Mouse (Mus musculus): ENCODE data around the gene Rnf43. TPM values are rescaled to one million over a fixed set of nuclear protein-coding genes. Genes with fewer than 3 reads are reported as not detected.

Gene Rnf43
- polyA plus RNA-seq, 1 experiment from 2014 or later, result 5.5 TPM

GRCm38 (mm10) chr11:87761806-87762701 lies 99.5 kb downstream of the Rnf43 start:
- H3K4me2 ChIP-seq (ENCODE audit: low read length), result no peak overlapping the region
- DNase-seq (ENCODE audit: low spot score), result no peak
- no peak overlapping the region for H3K4me3 ChIP-seq (replicated peaks; ENCODE audit: low read depth, low read length)
- H3K4me1 ChIP-seq (replicated peaks; ENCODE audit: insufficient read depth, low read length), result peaks cover 12% of the 10 kb centered on the region; the same call in 1 of the 2 replicates
- ATAC-seq (replicated peaks; ENCODE audit: low FRiP score, low read depth), result no peak
- H3K9ac ChIP-seq (ENCODE audit: low read depth, low read length), result no peak overlapping the region
- no peak overlapping the region for H3K27ac ChIP-seq
- H3K27me3 ChIP-seq (ENCODE audit: insufficient read depth, low read length), result peaks cover 47% of the 10 kb centered on the region
- no peaks in the 10 kb centered on the region for H3K36me3 ChIP-seq (ENCODE audit: insufficient read depth, low read length)
- 82% methylated on average over 14 of the region's 14 CpGs for WGBS
- TF ChIP-seq CTCF (IDR thresholded peaks at IDR 0.05; ENCODE audit: low read depth), result no peak
- no peaks in the 10 kb centered on the region for H3K9me3 ChIP-seq (replicated peaks; ENCODE audit: low read length)

GRCm38 (mm10) chr11:87762702-87763385 lies 100.3 kb downstream of the Rnf43 start:
- ATAC-seq (replicated peaks; ENCODE audit: low FRiP score, low read depth), result no peak
- 53% methylated on average over 12 of the region's 12 CpGs for WGBS
- no peak overlapping the region for H3K27ac ChIP-seq
- peaks cover 47% of the 10 kb centered on the region for H3K27me3 ChIP-seq (ENCODE audit: insufficient read depth, low read length)
- no peak for TF ChIP-seq CTCF (IDR thresholded peaks at IDR 0.05; ENCODE audit: low read depth)
- H3K4me1 ChIP-seq (replicated peaks; ENCODE audit: insufficient read depth, low read length), result peaks cover 12% of the 10 kb centered on the region; the same call in 1 of the 2 replicates
- no peak overlapping the region for H3K4me3 ChIP-seq (replicated peaks; ENCODE audit: low read depth, low read length)
- H3K9me3 ChIP-seq (replicated peaks; ENCODE audit: low read length), result no peaks in the 10 kb centered on the region
- H3K4me2 ChIP-seq (ENCODE audit: low read length), result 0 out of 2 replicates have a peak overlapping the region, but pooled peaks have one; percentile 67
- no peak overlapping the region for H3K9ac ChIP-seq (ENCODE audit: low read depth, low read length)
- H3K36me3 ChIP-seq (ENCODE audit: insufficient read depth, low read length), result no peaks in the 10 kb centered on the region
- DNase-seq (ENCODE audit: low spot score), result no peak

GRCm38 (mm10) chr11:87763511-87763987 lies 101.0 kb downstream of the Rnf43 start:
- Histone ChIP-seq H3K27ac (no peak overlapping the region), H3K4me3 (replicated peaks; ENCODE audit: low read depth, low read length) (peak overlapping the region; percentile 38), H3K9me3 (replicated peaks; ENCODE audit: low read length) (no peaks in the 10 kb centered on the region), H3K4me1 (replicated peaks; ENCODE audit: insufficient read depth, low read length) (peaks cover 12% of the 10 kb centered on the region; the same call in 1 of the 2 replicates), H3K4me2 (ENCODE audit: low read length) (peak overlapping the region; percentile 67), H3K27me3 (ENCODE audit: insufficient read depth, low read length) (peaks cover 47% of the 10 kb centered on the region), H3K36me3 (ENCODE audit: insufficient read depth, low read length) (no peaks in the 10 kb centered on the region), H3K9ac (ENCODE audit: low read depth, low read length) (peak overlapping the region; percentile 33; the same call in 1 of the 2 replicates)
- peak; percentile 64 for DNase-seq (ENCODE audit: low spot score)
- 2% methylated on average over 17 of the region's 17 CpGs for WGBS
- ATAC-seq (replicated peaks; ENCODE audit: low FRiP score, low read depth), result peak; percentile 37; the same call in 1 of the 2 replicates
- no peak for TF ChIP-seq CTCF (IDR thresholded peaks at IDR 0.05; ENCODE audit: low read depth)

- ATAC-seq (replicated peaks; ENCODE audit: low FRiP score, low read depth) (peak; percentile 47), DNase-seq (ENCODE audit: low spot score) (peak; percentile 29)
- under 1% methylated on average over 65 of the region's 65 CpGs for WGBS
- no peak overlapping the region for H3K27ac ChIP-seq
- H3K4me3 ChIP-seq (replicated peaks; ENCODE audit: low read depth, low read length), result peak overlapping the region; percentile 38
- peak overlapping the region; percentile 67 for H3K4me2 ChIP-seq (ENCODE audit: low read length)
- peaks cover 12% of the 10 kb centered on the region; the same call in 1 of the 2 replicates for H3K4me1 ChIP-seq (replicated peaks; ENCODE audit: insufficient read depth, low read length)
- TF ChIP-seq CTCF (IDR thresholded peaks at IDR 0.05; ENCODE audit: low read depth), result no peak
- no peaks in the 10 kb centered on the region for H3K9me3 ChIP-seq (replicated peaks; ENCODE audit: low read length)
- peaks cover 47% of the 10 kb centered on the region for H3K27me3 ChIP-seq (ENCODE audit: insufficient read depth, low read length)
- H3K9ac ChIP-seq (ENCODE audit: low read depth, low read length), result peak overlapping the region; percentile 33
- no peaks in the 10 kb centered on the region for H3K36me3 ChIP-seq (ENCODE audit: insufficient read depth, low read length)
These were observed 101.7 kb downstream of the Rnf43 start for GRCm38 (mm10) chr11:87763988-87764876.

GRCm38 (mm10) chr11:87768745-87769144 lies 106.2 kb downstream of the Rnf43 start:
- no peak overlapping the region for H3K4me3 ChIP-seq (replicated peaks; ENCODE audit: low read depth, low read length)
- no peaks in the 10 kb centered on the region for H3K9me3 ChIP-seq (replicated peaks; ENCODE audit: low read length)
- no peak overlapping the region for H3K9ac ChIP-seq (ENCODE audit: low read depth, low read length)
- TF ChIP-seq CTCF (IDR thresholded peaks at IDR 0.05; ENCODE audit: low read depth), result no peak
- peaks cover 17% of the 10 kb centered on the region; the same call in 1 of the 2 replicates for H3K27me3 ChIP-seq (ENCODE audit: insufficient read depth, low read length)
- H3K36me3 ChIP-seq (ENCODE audit: insufficient read depth, low read length), result no peaks in the 10 kb centered on the region
- peaks cover 8% of the 10 kb centered on the region; the same call in 1 of the 2 replicates for H3K4me1 ChIP-seq (replicated peaks; ENCODE audit: insufficient read depth, low read length)
- DNase-seq (ENCODE audit: low spot score) (no peak), ATAC-seq (replicated peaks; ENCODE audit: low FRiP score, low read depth) (no peak)
- WGBS, result 93% methylated on average over 4 of the region's 4 CpGs
- H3K27ac ChIP-seq, result no peak overlapping the region
- H3K4me2 ChIP-seq (ENCODE audit: low read length), result no peak overlapping the region

Measured in kidney, postnatal 0 days (tissue).